Mouse (Mus musculus): ENCODE data around the gene Luc7l2.

The Luc7l2 gene

DNA sequence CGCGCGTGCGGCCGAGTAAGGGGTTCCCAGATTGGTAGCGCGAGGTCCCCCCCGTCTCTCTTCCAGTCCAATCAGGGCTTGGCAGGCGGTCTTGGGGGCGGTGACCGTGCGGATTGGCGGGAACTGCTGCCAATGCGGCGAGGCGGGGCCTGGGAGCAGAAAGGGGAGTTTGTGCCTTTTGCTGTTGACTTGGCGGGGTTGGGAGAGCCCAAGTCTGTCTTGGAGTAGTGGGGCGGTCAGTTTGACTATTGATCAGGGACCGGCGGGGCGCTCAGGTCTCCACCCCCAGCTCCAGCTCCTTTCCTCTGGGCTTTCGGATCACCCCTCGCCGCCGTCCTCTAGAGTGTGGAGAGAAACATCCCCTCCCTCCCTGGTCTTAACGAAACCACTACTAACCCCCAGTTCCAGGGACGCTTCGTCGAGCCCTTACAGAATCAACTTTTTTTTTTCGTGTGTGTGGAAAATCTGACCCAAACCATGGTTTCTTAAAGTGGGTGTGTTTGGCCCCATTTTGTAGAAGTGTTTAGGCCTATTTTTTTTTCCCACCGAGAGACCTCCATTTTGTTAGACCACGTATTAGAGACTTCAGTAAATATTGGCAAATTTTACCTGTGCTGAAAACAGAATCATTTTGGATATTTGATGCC lies 978 bp downstream of the Luc7l2 start:
- in situ Hi-C loops (cut with MboI; ENCODE audit: unreplicated experiment in 2 of 2), result no loop called here

DNA sequence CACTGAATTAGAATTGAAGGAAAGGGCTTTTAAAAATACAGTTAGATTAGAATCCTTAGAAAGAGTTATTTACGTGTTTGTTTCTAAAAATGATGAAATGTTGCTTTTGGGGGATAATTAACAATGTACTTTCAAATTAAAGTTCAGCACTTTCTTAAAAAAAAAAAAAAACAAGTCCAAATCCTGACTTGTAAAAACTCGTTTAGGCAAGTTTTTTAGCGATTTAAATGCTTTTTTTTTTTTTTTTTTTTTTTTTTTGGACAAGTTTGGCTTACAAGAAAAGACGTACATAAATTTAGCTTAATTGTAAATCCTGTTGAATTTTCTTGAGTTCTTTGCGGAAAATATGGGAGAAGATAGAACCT lies 1.5 kb downstream of the Luc7l2 start:
- in situ Hi-C loops (cut with MboI; ENCODE audit: unreplicated experiment in 2 of 2), result no loop called here

DNA sequence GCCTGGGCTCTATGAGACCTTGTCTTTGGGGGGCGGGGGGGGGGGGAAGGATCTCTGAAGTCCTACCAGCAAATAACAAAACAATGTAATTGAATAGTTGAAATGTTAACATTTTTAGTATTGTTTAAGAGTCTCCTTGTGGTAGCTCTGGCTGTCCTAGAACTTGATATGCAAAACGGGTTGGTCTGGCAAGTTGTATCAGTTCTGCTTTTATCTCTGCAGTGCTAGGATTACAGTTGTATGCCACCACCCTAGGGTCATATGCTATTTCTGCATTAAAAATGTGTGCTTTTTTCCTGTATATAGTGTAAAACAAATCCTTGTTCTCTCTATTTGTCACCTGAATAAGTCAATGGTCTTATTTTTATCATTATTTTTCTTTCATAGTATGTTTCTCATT lies 25.0 kb downstream of the Luc7l2 start:
- in situ Hi-C loops (cut with MboI; ENCODE audit: unreplicated experiment in 2 of 2), result no loop called here

DNA sequence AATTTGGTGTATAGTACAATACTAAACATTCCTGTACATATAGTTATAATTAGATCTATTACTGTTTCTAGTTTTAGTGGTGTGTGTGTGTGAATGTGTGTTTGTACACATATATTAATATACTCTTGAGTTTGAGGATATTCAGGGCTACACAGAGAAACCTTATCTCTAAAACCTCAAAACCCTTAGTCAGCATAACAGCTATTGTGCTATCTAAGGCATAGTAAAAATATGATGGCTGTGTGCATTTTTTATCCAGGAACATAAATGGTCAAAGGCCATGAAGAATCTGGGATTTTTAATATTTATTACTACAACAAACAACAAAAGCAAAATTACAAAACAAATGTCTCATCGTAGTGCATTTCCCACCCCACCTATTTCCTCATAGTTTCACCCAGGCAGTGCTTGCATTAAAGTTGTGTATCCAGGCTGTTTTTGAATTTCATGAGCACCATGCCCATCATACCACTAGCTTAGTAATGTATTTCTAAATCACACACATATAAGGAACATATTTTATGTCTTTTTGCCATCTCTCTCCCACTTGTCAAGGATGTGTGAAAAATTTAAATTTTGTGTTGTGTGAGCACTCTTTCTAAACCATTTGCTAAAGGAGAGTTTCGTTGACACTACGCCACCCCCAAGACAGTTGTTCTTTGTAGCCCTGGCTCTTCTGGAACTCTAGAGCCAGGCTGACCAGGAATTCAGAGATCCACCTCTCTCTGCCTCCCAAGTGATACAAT lies 29.2 kb downstream of the Luc7l2 start:
- in situ Hi-C loops (cut with MboI; ENCODE audit: unreplicated experiment in 2 of 2), result no loop called here

DNA sequence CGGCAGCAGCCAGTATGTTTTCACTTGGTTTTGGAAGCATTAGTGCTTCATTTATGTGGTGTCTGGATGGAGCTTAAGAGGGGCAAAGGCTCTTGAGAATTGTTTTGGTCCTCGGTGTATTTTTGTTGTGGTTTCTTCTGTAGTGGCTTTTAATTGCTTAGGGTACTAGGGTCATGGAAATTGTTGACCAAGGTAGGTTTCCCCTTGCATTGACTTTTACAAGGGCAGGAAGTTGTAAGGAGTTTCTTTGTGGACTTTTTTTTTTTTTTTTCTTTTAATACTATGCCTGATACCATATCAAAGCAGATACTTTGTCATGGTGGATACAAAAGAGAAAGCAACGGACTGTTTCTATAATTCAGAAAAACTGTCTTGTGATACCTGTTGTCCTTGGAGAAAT lies 30.6 kb downstream of the Luc7l2 start:
- in situ Hi-C loops (cut with MboI; ENCODE audit: unreplicated experiment in 2 of 2), result no loop called here

DNA sequence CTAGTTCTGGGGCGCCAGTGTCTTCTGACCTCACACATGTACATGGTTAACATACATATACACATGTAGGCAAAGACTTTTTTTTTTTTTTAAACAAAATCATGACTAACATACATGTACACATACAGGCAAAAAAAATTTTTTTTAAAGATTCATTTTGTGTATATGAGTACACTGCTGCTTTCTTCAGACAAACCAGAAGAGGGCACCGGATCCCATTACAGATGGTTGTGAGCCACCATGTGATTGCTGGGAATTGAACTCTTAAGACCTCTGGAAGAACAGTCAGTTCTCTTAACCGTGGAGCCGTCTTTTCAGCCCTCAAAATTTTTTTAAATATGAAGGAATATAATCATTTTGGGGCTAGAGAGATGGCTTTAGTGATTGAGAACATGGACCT lies 46.3 kb downstream of the Luc7l2 start:
- in situ Hi-C loops (cut with MboI; ENCODE audit: unreplicated experiment in 2 of 2), result no loop called here

DNA sequence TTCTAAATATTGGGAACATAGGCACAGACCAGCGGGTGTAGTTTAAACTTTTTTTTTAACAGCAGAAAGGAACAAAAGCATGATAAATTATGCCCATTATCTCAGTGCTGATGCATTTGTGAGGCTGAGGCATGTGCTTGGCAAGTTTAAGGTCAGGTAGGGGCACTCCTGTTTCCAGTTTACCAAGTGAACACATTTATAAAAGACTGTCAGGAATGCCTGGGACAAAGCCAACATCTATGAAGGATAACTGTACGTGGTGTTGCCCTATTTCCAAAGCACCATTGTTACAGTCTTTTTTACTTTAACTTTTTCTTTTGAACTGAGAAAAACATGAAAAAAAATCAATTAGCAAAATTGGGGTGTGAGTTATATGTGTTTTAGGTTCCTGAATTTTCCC lies 58.8 kb downstream of the Luc7l2 start:
- in situ Hi-C loops (cut with MboI; ENCODE audit: unreplicated experiment in 2 of 2), result no loop called here

DNA sequence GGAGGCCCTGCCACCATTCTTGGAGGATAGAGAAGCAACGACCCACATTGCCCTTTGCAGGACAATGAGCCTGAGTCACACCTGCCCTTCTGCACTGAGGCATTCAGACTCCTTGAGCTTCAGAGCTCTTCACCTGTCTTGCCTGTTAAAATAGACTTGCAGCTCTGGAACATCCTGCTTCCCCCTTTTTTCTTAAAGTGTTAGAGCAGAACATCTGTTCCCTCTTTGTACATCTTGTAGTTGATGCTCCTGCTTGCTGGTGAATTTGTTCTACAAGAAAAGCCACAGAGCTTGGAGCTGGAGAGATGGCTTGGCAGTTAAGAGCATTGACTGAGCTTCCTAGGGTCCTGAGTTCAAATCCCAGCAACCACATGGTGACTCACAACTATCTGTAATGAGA lies 71.3 kb downstream of the Luc7l2 start:
- in situ Hi-C loops (cut with MboI; ENCODE audit: unreplicated experiment in 2 of 2), result no loop called here

DNA sequence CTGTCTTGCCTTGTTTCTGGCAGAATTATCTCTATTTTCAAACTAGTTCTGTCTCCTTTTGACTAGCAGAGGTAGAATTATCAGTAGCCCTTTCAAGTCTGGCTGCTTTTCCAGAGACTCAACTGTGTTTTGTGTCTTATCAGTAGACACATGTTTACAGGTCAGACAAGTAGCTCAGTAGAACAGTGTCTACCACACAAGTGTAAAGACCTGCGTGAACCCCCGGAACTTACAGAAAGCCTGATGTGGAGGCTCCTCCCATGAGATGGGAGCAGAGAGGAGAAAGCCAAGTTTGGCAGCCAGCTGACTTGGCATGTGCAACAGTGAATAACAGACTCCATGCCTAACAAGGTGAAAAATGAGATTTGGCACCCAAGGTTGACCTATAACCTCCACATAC lies 72.3 kb downstream of the Luc7l2 start:
- in situ Hi-C loops (cut with MboI; ENCODE audit: unreplicated experiment in 2 of 2), result no loop called here

DNA sequence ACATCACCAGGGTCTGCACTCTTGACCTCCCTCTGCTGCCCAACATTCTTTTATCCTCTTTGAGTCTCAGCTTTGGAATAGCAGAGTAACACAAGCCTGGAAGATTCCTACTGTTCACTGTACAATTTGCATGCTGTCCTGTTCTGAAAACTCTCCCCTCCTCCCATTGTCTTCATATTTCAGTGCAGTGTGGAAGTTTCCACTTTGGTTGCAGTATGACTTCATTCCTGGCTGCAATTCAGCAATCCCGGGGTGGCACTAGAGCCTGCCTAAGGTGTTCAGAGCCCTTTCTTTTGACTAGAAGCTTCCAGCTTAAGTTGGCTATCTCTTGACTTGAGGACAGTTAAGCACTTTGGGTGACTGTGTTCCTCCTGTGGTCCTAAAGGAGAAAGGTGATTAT lies 73.3 kb downstream of the Luc7l2 start:
- in situ Hi-C loops (cut with MboI; ENCODE audit: unreplicated experiment in 2 of 2), result no loop called here

DNA sequence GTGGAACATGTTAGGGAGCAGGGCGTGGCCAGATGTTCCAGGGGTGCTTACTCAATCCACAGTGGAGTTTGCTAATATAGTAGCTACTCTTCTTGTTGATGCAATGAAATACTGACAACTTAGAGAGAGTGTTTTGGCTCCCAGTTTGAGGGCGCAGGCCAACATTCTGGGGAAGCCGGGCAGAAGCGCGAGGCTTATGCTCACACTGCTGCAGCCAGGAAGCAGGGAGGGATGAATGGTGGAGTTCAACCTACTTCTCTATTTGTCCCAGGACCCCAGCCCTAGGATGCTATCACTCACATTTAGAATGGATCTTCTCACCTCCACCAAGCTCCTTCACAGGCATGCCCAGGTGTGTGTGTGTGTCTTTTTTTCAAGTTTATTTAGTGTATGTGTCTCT lies 75.0 kb downstream of the Luc7l2 start:
- in situ Hi-C loops (cut with MboI; ENCODE audit: unreplicated experiment in 2 of 2), result no loop called here

DNA sequence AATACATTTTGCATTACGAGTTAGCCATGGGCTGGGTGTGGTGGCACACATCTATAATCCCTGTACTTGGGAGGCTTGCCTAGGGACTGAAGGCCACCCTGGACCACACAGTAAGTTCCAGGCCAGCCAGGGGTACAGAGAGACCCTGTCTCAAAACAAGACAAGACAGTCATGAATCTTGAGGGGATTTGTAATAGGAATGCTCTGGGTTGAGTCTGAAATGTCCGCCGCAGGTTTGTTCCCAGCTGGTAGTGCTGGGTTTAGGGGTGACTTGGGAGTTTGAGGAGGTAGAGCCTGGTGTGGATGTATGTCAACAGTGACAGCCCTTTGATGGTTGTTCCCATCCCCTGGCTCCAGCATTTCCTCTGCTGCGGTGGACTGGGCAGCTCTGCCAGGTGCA lies 75.9 kb downstream of the Luc7l2 start:
- in situ Hi-C loops (cut with MboI; ENCODE audit: unreplicated experiment in 2 of 2), result no loop called here

DNA sequence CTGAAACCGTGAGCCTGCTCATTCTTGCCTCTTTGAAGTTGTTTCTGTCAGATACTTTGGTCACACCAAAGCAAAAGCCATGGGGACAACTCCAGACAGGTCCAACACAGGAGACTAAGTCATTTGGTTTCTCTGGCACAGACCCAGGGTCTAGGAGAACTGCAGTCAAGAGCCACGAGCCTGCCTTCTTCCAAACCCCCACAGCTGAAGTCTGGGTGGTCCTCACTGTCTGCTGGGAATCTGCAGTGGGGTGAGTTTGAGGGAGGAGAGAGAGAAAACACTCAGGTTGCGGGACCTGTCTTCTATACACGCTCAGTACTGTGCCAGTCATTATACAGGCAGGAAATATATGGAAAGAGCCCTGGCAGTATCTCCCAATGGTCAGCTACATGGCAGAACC lies 76.4 kb downstream of the Luc7l2 start:
- in situ Hi-C loops (cut with MboI; ENCODE audit: unreplicated experiment in 2 of 2), result no loop called here

DNA sequence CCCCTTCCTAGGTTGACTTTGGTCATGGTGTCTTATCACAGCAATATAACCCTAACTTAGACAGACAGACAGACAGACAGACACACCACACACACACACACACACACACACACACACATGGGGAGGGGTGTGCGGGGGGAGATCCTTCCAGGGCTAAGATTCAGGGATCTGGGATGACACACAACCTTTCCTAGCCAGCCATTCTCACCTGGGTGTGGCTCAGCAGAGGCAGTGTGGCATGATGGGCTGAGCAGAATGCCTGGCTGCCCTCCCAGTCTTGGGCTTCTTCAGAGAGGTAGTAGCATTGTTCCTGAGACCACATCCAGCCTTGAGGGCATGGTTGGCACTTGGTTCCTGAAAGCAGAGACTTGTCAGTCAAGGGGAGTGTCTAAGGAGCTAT lies 78.4 kb downstream of the Luc7l2 start:
- in situ Hi-C loops (cut with MboI; ENCODE audit: unreplicated experiment in 2 of 2), result no loop called here

DNA sequence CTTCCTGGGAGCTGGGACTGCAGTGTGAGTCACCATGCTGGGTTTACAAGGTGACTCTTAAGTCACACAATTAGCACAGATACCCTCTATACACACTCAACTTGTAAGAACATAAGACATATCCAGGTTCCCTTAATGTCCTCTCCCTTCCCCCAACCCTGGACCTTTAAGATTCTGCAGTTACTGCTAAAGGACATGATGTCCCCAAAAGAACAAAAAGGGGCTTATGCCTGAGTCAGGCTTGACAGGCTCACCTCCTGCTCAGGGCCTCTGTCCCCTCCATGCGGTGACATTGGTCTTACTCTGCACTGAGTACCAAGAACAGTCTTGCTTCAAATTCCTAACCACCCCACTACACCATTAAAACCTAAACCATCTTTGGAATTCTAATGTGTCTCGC lies 81.7 kb downstream of the Luc7l2 start:
- in situ Hi-C loops (cut with MboI; ENCODE audit: unreplicated experiment in 2 of 2), result no loop called here

DNA sequence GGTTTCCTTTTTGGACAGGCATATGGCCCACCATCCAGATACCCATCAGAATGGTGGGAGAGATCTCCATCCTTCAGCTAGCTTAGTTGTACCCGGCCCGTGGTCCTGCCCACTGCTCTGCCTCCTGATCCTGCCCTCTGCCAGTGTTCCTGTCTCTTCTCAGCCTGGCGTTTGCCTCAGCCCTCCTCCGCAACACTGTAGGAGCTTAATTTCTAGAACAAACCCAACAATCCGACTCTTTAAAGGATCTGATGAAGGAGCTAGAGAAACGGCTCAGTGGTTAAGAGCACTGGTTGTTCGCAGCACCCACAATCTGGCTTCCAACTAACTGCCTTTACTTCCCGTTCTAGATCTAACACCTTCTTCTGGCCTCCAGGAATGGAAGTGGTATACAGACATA lies 83.3 kb downstream of the Luc7l2 start:
- in situ Hi-C loops (cut with MboI; ENCODE audit: unreplicated experiment in 2 of 2), result no loop called here

DNA sequence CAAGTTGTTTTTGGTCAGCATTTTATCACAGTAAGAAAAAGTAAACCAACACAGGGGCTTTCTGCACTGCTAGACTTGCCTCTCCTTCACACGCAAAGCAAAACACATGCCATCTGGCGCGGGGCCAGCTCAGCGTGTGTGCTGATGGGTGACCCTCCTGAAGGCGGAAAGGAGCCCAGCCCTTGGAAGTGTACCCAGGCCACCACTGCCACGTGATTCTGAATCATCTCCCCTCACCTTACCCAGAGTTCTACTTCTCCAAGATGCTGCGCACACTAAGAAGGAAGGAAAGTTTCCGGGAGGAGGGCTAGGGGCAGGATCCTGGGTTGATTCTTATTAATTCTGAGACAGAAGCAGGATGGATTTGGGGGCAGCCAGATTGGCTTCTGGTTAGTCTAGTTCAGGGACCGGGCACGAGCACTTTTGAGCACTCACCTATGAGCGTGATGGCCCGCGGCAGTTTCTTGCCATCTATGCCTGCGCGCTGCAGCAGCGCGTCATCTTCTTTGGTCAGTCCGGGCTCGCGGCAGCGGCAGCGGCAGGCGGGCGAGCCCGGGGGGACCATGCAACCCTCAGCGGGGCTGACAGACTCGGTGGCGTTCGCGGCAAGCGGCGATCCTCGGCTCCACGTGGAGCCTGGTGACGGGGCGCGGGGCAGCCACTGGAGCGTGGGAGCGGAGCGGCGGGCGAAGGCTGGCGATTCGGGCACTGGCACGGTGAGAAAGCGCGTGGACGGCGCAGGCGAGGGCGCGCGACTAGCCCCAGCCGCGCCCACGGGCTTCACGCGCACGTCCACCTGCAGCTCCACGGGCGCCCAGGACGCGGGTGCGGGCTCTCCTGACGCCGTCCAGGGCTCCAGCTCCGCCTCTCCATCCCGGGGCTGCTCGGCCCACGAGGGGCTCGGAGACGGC lies 85.1 kb downstream of the Luc7l2 start:
- in situ Hi-C loops (cut with MboI; ENCODE audit: unreplicated experiment in 2 of 2), result no loop called here

DNA sequence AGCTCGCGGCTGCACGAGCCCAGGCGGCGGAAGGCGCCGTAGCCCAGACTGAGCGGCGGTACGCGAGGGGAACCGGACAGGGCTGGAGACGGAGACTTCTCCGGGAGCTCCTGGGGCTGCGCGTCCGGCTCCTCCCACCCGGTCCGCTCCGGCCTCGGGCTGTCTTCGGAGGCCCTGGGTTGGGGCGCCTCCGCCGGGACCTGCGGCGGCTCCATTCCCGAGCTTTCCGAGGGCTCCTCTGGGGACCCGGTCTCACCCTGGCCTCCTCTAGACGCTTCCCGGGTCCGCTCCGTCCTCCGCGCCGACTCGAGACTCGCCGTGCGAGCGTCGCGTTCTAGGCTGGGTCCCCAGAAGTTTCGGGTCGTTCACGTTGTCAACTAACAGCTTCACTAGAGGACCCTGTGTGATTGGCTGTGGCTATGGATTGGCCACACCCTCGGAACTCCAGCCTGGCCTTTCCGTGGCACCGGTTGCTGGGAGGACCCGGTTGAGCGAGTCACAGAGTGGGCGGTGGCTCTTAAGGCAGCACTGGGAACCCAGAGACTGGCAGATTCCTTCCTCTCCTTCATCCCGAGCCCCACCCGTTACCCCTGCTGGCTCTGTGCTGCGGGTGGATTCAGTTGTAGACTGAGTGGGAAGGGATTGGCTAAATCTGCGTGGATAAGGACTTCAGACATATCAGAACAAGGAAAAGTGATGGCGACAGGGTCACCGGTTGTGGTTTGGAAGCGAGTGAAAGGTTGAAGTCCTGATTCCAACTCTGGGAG lies 85.9 kb downstream of the Luc7l2 start, which contains the start of gene Klrg2:
Gene Klrg2 (minus strand): TSS at position 391 of the 767 bp plus-strand sequence.
- in situ Hi-C loops (cut with MboI; ENCODE audit: unreplicated experiment in 2 of 2), result no loop called here

DNA sequence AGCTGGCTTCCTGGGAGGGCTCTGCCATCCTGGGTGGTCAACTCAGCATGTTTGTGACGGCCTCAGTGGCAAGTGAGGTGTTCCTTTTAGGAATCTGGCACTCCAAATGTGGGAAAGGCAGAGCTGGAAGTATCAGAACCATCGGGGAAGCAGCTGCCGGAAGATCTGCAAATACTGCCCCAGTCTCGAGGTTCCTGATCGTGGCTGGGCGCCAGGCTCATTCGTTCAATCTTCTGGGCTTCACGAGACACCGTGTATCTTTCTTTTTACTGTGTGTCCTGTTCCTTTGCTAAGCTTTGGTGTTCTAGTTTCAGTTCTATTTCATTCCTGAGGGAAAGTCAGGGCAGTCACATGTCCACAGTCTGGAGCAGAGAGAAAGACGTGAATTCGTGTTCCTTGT lies 89.3 kb downstream of the Luc7l2 start:
- in situ Hi-C loops (cut with MboI; ENCODE audit: unreplicated experiment in 2 of 2), result no loop called here

DNA sequence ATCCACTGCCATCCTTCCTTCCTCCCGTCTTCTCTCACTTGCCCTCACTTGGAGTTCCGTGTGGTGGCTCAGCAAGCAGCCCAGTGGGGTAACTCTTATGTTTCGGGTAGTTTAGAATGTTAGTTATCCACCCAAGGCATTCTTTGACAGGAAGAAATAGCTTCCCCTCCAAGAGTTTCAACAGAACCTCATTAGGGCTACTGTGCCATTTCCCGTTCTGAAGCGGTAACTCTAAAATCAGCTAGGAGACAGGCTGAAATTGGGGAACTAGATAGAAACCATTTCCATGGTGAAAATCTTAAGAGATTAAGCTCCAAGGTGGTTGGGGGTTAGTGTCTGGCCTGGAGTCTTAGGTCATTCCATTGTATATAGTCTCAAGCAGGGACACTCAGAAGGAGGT lies 90.1 kb downstream of the Luc7l2 start:
- in situ Hi-C loops (cut with MboI; ENCODE audit: unreplicated experiment in 2 of 2), result no loop called here

DNA sequence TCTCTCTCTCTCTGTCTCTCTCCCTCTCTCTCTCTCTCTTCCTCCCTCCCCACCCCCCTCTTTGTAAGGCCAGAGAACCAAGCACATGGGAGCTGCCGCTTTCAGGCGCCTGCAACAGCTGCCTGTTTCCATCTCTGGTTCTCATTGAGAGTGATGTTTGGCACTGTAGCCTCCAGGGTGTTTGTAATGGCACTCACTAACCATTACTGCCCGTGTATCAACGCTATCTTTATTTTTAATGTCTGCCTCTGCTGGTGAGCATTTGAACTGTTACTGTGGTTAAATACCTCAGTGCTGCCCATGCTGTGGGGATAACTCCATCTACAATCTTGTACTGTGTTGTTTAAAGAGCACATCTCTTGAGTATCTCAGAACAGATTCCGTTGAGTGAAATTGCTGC lies 90.5 kb downstream of the Luc7l2 start:
- in situ Hi-C loops (cut with MboI; ENCODE audit: unreplicated experiment in 2 of 2), result no loop called here
